Mouse (Mus musculus): ENCODE data around the gene Ttc17.

Ttc17 gene

DNA sequence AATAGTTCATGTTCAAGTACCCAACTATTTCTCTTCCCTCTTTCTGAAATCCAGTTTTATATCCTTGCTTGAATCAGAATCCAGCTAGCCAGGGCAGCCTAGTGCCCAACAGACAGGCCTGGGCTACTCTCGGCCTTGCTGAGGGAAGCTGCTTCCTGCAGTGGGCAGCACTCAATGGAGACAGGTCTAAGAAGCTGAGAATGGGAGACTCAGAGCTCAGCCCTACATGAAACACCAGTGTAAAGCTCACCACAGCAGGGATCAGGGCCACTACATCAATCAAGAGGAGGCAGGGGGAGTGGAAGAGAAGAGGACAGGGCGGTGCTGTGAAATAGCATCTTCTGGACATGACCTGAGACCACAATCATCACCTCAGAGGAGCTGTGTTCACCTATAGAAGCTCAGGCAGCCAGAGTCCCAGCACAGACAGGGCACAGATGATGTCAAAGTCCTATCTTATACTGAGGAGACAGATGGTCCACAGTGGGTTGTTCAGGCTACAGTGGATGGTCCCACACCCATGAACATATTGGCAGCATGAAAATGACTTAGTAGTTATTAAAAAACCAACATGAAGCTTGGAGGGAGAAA is 25.3 kb downstream of the Ttc17 start:
- no peak for DNase-seq (ENCODE audit: low spot score in 2 of 2)

DNA sequence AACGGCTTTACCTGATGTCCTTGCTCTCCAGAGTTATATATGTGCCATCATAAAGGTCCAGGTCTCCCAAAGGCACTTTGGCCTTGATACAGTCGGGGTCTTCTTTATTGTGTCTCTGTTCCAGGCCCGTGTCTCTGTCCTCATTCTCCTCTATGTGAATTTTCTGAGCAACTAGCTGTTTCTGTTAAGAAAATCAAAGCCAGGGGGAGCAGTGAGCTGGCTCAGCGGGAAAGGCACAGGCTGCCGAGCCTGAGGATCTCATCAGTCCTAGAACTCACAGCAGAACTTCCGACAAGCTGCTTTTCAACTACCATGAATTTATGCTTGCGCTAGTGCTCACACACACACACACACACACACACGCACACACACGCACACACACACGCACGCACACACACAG is 27.8 kb downstream of the Ttc17 start:
- no peak for DNase-seq (ENCODE audit: low spot score in 2 of 2)

DNA sequence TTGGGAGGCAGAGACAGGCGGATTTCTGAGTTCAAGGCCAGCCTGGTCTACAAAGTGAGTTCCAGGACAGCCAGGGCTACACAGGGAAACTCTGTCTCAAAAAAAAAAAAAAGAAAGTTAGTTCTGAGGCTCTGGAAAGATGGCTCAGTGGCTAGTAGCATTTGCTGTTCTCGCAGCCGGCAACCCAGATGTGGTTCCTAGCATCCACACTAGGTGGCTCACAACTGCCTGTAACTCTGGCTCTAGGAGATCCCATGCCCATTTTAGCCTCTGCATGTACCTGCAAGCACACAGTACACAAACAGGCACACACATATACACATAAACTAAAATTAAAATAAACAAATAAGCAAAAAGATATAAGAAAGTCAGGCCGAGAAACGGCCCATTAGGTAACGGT is 35.4 kb downstream of the Ttc17 start:
- DNase-seq (ENCODE audit: low spot score in 2 of 2) = no peak

DNA sequence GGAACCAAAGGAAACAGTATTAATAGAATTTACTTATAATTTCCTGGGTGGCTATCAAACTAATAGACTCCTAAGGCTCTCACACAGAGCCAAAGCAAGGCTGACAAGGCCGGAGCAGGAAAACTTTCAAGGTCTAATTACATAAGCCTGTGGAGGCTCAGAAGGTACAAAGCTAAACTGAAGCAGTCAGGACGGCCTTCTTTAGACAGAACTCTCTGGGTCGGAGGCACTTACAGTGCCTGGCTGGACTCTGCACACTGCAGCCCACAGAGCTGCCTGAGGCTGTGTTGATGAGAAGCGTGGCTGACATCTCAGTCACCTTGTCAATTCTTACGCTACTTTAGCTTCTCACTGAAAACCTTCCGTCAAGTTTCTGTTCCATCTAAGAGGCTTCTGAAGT is 42.7 kb downstream of the Ttc17 start:
- no peak for DNase-seq (ENCODE audit: low spot score in 2 of 2)

DNA sequence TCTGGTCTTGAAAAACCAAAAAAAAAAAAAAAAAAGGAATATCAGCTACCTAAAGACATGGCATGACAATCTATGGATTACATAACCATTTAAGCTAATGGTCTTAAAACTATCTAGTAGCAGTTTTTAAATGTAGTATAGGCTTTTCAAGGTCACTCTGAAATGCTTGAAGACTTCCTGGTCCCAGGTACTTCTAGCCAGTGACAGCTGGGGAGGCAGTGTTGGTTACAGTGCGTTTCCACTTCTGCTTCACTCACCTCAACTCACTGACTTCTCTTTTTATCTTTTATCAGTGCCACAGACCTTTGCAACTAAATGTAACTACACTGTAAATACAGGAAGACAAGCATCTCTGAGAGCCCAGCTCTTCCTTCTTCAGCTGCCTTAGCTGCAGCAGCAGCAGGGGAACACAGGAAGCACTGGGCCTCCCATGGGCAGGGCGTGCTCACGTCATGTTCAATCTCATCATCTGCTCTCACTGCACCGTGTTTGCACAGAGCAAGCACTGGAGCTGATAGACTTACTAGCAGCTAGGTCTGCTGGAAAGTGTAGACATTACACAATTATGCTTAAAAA is 46.0 kb downstream of the Ttc17 start:
- DNase-seq (ENCODE audit: low spot score in 2 of 2) = no peak

DNA sequence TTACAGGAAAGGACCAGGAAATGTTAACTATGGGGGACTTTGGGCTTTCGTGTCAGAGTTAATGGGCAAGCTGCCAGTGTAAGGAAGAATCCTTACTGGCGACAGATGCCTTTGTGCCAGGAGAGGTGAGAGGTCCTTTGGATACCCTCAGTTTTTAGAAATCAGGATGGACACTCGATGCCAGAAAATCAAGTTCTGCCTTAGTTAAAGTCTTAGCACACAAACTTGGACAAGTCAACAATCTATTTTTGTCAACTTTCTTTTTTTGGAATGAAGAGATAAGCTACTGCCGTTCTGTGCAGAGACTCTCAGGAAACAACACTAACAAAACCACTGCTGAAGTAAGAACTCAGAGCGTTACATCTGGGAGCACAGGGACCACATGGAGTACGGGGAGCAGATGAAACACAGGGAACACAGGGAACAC is 58.3 kb downstream of the Ttc17 start:
- peak; percentile 14 to 32 for DNase-seq (ENCODE audit: low spot score in 2 of 2)

DNA sequence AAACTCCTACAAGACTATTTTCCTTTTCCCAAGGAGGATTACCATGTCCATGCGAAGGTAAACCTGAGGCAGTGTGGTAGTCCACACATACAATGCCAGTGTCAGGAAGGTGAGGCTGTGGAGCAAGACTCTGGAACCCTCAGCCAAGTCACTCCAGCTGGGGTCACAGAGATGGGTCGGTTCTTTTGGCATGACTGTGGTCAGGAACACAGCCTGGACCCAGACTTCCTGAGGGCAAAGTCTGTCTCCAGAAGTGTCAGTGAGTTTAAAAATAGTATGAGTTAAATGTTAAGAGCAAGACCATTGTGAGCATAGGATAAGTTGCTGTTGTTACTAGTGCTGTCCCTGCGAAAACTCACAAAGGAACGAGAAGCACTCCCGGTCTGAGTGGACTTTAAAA is 59.7 kb downstream of the Ttc17 start:
- no peak for DNase-seq (ENCODE audit: low spot score in 2 of 2)

DNA sequence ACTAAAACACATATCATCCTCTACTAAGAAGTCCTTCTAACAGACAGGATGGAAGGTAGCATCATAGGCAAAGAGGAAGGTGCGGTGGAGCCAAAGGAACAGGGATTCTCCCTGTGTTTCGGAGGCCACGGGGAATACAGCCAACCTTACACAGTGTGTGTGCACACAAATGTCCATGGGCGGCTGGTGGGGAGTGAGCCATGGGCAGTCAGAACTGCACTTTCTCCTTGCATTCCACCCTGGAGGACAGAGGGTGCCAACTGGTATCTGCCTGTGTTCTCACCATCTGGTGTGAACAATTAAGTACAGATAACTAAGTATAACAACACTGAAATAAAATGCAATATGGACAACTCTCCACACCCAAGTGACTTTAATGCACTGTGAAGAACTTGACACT is 61.9 kb downstream of the Ttc17 start:
- DNase-seq (ENCODE audit: low spot score in 2 of 2) = no peak

DNA sequence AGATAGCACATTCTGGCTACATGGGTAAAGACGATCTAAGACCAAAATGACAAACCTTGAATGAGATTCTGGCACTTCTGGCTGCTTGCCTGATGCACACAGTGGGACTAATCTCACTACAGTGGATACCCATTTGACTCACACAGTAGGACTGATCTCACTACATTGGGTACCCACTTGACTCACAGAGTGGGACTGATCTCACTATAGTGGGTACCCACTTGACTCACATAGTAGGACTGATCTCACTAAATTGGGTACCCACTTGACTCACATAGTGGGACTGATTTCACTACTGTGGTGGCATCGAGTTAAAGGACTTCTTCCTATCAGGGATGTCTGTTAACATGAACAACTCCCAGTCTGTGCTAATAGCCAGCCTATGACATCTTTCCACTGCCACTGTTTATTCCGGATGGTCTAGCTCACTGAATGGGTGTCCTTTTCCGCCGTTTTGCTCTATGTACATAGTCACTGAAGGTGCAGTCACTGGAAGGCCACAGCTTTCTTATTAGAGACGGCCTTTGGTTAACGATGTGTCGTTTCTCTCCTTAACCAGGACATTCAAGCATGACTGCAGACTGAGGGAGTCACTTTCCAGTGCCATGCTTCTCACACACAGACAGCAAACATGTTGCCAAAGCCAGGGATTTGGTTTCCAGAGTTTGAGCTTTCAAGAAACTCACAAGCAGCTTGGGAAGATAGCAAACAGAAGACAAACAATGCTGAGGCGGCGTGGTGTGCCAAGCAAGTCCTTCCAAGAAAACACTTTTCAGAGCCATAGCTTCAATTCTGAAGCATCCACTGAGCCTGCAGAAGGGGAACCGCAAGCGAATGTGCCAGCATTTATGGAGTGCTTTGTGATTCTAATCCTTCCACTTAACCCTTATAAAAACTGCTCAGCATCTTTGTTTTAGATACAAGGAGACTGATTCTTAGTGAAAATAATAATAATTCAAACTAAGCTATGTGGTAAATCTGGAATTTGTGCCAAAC is 62.9 kb downstream of the Ttc17 start:
- no peak for DNase-seq (ENCODE audit: low spot score in 2 of 2)

DNA sequence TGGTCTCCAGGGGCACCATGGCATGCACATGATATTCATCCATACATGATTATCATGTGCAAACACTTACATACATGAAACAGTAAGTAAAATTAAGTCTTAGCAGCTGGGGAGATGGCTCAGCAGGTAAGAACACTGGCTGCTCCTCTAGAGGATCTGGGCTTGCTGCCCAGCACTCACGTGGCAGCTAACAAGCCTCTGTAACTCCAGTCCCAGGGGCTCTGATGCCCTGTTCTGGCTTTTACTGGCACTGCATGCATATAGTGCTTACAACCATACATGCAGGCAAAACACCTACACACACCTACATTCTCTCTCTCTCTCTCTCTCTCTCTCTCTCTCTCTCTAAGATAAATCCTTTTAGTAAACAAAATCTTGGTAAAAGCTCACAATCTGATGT is 65.7 kb downstream of the Ttc17 start:
- peak; percentile 42 to 43 for DNase-seq (ENCODE audit: low spot score in 2 of 2)

DNA sequence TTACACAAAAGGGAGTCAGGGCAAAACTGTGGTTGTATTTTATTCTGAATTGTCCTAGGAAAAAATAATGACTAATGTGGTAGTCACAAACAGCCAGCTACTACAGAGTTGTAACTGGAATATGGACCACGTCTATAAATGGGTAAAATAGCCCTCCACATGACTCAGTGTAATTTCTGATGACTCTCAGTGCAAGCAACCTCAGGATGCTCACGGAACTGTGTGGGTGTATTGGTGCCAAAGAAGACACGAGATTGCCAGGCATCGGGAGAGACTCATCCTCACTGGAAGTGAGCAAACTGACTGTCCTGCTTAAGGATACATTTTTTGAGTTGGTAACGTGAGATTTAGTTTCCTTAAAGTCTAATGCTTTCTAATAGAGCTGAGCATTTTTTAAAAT is 67.0 kb downstream of the Ttc17 start:
- DNase-seq (ENCODE audit: low spot score in 2 of 2) = no peak

DNA sequence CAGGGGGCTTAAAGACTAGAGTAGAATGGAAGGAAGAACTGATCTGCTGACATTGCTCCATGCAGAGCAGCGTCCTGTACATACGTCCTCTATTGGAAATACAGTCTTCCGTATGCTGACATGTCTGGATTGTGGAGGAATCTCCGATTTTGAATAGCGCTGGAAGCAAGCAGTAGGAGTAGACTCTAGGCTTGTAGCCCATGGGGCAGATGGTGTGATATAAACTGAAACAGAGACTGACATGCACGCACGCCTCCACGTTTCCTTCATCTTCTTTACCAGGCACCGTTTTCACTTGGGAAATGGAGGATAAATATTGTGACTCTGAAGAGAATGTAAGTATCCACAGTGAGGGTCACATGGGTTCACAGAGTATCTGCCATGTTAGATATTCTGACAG is 70.2 kb downstream of the Ttc17 start:
- DNase-seq (ENCODE audit: low spot score in 2 of 2) = no peak

DNA sequence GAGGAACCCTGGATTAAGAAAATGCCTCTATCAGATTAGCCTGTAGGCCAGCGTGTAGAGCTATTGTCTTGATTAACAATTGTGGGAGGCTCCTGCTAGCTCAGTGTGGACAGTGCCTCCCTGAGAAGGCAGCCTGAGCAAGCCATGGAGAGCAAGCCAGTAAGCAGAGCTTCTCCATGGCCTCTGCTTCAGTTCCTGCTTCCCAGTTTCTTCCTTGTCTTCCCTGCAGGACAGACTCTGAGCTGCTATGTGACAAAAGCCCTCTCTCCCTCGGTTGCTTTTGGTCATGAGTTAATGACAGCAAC is 71.8 kb downstream of the Ttc17 start:
- DNase-seq (ENCODE audit: low spot score in 2 of 2) = no peak

DNA sequence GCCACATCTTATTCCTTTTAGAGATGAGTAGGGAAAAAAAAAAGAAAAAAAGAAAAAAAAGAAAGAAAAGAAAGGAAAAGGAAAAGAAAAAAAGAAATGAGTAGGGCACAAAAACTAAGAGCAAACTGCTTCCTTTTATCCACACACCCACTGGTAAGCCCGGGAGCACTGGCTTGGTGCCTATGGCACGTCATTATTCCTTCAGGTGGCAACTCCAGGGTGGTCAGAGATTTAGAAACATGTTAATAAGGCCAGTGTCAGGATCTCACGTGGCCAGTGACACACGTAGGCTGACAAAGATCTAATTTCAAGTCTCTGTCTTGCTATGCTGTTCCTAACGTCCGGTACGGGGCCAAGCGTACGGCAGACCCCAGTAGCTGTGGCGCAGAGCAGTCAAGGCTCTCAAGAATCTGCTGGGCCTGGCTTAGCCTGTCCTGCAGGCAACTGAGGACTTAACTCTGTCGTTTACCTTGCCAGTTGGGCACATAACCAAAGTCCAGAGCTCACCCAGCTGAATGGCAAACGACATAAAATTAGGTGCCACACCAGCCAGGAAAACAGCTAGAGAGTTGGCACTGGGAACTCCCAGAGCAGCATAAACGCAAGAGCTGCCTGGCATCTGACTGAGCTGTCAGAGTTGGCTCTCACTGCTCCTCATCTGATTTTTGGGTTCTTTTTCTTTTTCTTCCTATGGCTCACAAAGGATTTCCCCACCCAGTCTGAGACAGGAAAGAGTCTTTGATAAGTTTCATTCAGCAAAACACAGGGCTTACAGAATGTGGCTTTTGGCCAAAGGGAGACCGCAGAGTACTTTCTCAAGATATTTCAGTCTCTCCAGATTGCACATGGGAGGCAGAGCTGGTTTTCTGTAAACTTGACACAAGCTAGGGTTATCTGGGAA is 72.4 kb downstream of the Ttc17 start:
- peak; percentile 39 to 45 for DNase-seq (ENCODE audit: low spot score in 2 of 2)

DNA sequence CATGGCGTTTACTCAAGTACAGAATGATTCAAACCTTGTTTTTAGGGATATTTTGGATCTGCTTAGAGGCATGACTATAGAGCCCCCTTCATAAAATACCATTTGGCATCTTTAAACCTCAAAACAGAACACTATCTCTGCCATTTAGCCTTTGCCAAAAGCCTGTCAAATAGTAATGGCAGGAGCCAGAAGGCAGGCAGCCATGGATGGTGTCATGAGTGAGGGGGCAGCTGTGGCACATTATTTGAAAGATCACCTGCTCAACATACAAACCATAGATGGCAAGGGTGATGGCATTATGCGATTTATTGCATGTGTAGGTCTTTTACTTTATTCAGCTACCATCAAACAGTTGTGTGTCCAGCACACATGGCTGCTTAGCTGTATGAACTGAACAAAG is 73.4 kb downstream of the Ttc17 start:
- no peak for DNase-seq (ENCODE audit: low spot score in 2 of 2)

DNA sequence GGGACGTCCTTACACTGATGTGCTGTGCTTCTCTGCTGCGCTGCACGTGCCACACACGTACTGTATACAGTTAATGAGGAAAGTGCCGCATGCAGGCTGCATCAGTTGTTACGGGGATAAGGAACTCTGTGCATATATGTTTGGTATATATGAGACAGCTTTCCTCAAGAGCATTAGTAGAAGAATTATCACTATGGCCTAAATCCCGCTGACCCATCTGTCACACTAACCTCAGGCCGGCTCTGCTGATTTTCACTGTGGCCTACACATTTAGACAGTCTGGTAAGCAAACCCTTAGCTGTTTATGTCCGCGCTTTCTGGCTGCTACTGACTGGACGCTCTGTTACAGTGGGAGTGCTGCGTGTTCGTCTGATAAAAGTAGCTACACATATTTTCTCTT is 77.2 kb downstream of the Ttc17 start:
- no peak for DNase-seq (ENCODE audit: low spot score in 2 of 2)

DNA sequence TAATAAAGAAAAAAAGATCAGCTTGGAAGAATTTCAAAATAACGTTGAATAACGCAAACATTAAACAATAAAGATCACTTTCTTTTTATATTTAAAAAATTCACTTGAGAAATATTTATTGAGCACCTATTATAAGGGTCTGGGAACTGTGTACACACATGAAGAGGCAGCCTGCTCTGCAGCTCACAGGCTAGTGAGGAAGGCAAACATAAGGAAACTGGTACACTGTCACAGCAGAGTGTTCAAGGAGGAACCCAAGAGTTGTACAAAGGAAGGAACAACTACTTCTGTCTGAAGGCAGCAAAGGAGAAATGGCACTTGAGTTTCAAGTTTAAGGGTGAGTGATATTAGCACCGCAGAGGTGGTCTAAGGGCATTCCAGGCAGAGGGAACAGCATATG is 78.7 kb downstream of the Ttc17 start:
- no peak for DNase-seq (ENCODE audit: low spot score in 2 of 2)

DNA sequence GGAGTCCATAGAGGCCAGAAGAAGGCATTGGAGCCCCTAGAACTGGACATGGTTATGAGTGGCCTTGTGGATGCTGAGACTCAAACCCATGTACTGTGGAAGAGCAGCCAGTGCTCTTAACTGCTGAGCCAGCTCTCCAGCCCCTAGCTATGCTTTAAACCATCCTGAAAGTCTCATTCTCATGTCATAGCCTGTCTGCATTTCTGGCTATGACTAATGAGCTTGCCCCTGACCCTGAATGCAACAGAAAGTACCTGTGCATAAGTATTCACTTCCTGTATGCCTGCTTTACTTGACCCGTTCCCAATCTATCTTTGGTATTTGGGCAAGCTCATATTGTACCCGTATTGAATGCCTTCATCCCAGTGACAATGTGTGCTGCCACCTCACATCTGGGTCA is 86.7 kb downstream of the Ttc17 start:
- DNase-seq (ENCODE audit: low spot score in 2 of 2) = no peak

DNA sequence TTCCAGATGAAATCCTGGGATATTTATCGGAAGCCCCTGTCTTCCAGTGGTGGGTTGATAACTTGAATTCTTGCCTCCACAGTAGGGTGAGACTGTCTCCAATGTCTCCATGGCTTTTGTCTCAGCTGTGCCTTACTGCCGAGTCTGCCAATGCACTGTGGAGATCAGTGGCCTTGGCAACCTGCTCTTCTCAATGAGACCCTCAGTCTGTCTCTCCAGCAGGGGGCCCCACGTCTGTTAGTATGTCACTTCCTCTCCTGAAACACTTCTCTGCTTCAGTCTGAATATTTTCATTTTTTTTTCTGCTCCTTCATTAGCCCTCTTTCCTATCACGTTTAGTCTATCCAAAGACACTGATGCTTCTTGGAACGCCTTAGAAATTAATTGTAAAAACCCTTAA is 90.0 kb downstream of the Ttc17 start:
- no peak for DNase-seq (ENCODE audit: low spot score in 2 of 2)

DNA sequence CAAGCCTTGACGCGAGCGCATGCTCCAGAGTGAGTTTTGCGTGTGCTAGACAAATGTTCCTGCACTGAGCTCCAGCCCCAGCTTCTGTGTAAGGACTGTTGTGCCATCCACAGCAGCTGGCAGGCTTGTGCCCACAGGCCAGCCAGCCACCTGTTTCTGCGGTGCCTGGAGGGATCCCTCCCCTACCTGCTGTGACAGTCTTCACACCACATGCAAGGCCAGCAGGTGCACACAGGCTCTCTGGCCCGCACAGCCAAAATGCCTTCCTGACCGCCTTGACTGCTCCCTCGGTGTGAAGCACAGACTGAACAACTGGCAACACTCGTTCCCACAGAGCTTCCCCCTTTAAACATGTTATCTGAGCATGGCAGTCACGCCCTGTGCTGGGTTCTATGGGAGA is 102.5 kb downstream of the Ttc17 start:
- no peak for DNase-seq (ENCODE audit: low spot score in 2 of 2)

DNA sequence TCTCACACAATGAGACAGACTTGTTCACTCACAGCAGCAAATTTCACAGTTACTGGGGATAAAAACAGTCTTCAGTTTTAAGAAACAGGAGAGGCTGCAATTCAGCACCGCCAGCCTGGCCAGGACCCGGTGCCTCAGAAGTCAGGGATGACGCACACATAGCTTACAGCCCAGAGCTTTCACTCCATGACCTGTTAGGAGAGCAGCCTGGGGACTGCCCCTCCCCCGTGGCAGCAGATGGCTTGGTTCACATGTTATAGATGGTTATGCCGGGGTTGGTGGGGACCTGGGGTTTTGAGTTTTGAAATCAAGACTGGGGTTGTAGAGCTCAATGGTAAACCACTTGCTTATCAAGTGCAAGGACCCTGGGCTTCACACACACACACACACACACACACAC is 104.1 kb downstream of the Ttc17 start:
- no peak for DNase-seq (ENCODE audit: low spot score in 2 of 2)

DNA sequence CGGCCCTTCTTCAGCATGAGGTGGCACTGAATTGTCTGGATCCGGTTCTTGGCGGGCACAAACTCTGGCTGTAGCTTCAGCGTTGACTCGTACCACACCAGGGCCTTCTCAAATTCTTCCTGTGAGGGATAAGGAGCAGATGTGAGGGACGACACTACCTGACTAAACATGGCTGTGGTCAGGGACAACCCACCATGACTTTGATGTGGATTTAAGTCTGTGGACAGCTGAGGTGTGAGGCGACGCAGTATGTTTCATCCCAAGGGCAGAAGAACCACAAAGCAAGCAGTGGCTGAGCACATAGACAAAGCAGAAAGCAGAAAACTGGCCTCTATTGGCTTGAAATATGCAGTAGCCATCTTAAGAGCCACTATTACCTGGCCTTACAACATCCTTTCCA is 104.7 kb downstream of the Ttc17 start:
- no peak for DNase-seq (ENCODE audit: low spot score in 2 of 2)
